Mouse (Mus musculus) midbrain, postnatal 0 days (tissue): ENCODE data around the gene Tdo2. TPM values are rescaled to one million over a fixed set of nuclear protein-coding genes. Genes with fewer than 3 reads are reported as not detected.

ENCODE experiments used
- ATAC-seq: fragments of 200-750 bp; cut with Nextera tagmentation; 2 replicates; pipeline ENCODE4 v1.8.0; 2017; ENCODE audit warnings: moderate number of reproducible peaks, mild to moderate bottlenecking, moderate TSS enrichment, moderate library complexity; ENCODE audit not compliant: low FRiP score
- DNase-seq: peaks from one replicate; pipeline ENCODE4 v3.0.0-alpha.2; 2015; ENCODE audit warnings: low spot score
- H3K27ac ChIP-seq: fragments of 300-500 bp; sonication (generic); 2 replicates; pipeline ENCODE4 v1.5.1; 2014; ENCODE audit warnings: low read depth, mild to moderate bottlenecking, low read length, mixed read lengths
- H3K27me3 ChIP-seq: fragments of 300-500 bp; sonication (generic); 2 replicates; pipeline ENCODE4 v1.6.1; 2014; ENCODE audit warnings: low read length, control low read depth, mixed read lengths; ENCODE audit not compliant: insufficient read depth
- H3K36me3 ChIP-seq: fragments of 300-500 bp; sonication (generic); 2 replicates; pipeline ENCODE4 v1.6.1; 2014; ENCODE audit warnings: low read length, control low read depth, mixed read lengths; ENCODE audit not compliant: insufficient read depth
- H3K4me1 ChIP-seq: fragments of 300-500 bp; sonication (generic); 2 replicates; pipeline ENCODE4 v1.6.1; 2014; ENCODE audit warnings: mild to moderate bottlenecking, control low read depth, antibody characterized with exemption, low read length, mixed read lengths; ENCODE audit not compliant: insufficient read depth
- H3K4me2 ChIP-seq: fragments of 300-500 bp; sonication (generic); 2 replicates; pipeline ENCODE4 v1.6.1; 2014; ENCODE audit warnings: low read depth, mild to moderate bottlenecking, low read length, mixed read lengths; ENCODE audit not compliant: poor library complexity, severe bottlenecking
- H3K4me3 ChIP-seq: fragments of 300-500 bp; sonication (generic); 2 replicates; pipeline ENCODE4 v1.5.1; 2014; ENCODE audit warnings: low read depth, mild to moderate bottlenecking, low read length, moderate library complexity
- H3K9ac ChIP-seq: fragments of 300-500 bp; sonication (generic); replicated peaks from 2 replicates; pipeline ENCODE4 v1.6.1; 2014; ENCODE audit warnings: mild to moderate bottlenecking, low read length, moderate library complexity, mixed read lengths; ENCODE audit not compliant: poor library complexity, severe bottlenecking
- H3K9me3 ChIP-seq: fragments of 300-500 bp; sonication (generic); 2 replicates; pipeline ENCODE4 v1.6.1; 2016; ENCODE audit warnings: low read length, control low read depth
- CTCF ChIP-seq: IDR thresholded peaks from 2 replicates; pipeline ENCODE4 v1.5.1; 2016; ENCODE audit warnings: antibody characterized with exemption, mild to moderate bottlenecking
- WGBS: fragments of 180-500 bp; shearing (Covaris S2); extraction: QIAGEN DNeasy Blood & Tissue Kit; methylation state at CpG from one replicate; pipeline ENCODE4 v1.1.7; 2014; 5-methylcytosine and 5-hydroxymethylcytosine counted together
- polyA plus RNA-seq: library from polyadenylated mRNA; unstranded; fragments of >200 nt; fragmentation: Nextera tagmentation; extraction: Ambion mirVana; gene quantifications from 2 replicates; pipeline ENCODE4 v1.2.1, GENCODE M21; 2015
- total RNA-seq: library from RNA; depleted of rRNA; stranded (reverse); fragments of >200 nt; gene quantifications from 2 replicates; pipeline ENCODE4 v1.2.3, GENCODE M21; 2014

The Tdo2 gene
- total and polyA plus RNA-seq, 2 experiments from 2014 or later: 0.19 TPM; not detected in 1

DNA sequence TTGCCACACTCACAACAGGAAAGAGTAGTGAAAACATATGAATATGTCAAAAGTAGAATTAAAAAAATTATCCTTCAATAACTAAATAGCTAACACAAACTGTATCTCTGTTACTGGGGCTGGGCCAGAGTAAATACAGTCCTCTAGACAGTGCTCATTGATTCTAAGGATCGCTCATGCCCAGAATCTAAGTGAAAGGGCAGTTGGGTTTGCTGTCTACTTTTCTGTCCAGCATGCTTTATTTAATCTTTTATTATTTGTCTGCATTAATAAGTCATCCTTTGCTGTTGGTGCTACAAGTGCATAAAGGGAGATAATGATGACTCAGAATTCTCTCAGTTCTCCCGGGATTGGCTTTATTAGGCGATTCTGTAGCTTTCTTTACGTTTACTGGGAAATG is 19.4 kb upstream of the Tdo2 start:
- H3K36me3 ChIP-seq: no peaks in the 10 kb centered on the region
- DNase-seq (no peak), ATAC-seq (no peak)
- H3K9me3 ChIP-seq: no peaks in the 10 kb centered on the region
- no peak overlapping the region for H3K4me3 ChIP-seq
- TF ChIP-seq CTCF: no peak
- H3K9ac ChIP-seq: no peak overlapping the region
- H3K27me3 ChIP-seq: no peaks in the 10 kb centered on the region
- H3K4me2 ChIP-seq: no peak overlapping the region
- WGBS: 37% methylated on average over 4 of the region's 4 CpGs
- H3K27ac ChIP-seq: no peak overlapping the region
- H3K4me1 ChIP-seq: no peaks in the 10 kb centered on the region

DNA sequence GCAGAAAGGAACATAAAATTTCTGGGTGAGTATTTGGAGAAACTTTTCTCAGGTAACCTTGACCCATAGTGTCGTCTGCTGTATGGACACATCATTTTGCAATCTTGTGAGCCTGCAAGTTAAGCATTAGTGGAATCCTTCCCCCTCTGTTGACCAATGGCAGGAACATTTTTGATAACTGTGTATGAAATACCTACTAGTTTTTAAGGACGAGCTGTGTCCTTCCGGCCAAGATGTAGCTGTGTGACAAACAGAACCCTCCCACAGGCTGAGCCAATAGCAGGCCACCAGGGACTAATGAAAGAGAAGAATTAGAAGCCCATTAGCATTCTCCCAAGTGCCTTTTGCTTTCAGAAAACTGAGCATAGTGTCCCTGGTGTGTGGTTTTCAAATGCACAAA is 14.5 kb upstream of the Tdo2 start:
- TF ChIP-seq CTCF: no peak
- no peak overlapping the region for H3K4me2 ChIP-seq
- no peaks in the 10 kb centered on the region for H3K27me3 ChIP-seq
- no peak for ATAC-seq
- WGBS: 73% methylated on average over 3 of the region's 3 CpGs
- H3K4me3 ChIP-seq: no peak overlapping the region
- H3K9me3 ChIP-seq: no peaks in the 10 kb centered on the region
- peak; percentile 62 for DNase-seq
- H3K4me1 ChIP-seq: no peaks in the 10 kb centered on the region
- H3K27ac ChIP-seq: no peak overlapping the region
- no peaks in the 10 kb centered on the region for H3K36me3 ChIP-seq
- no peak overlapping the region for H3K9ac ChIP-seq

DNA sequence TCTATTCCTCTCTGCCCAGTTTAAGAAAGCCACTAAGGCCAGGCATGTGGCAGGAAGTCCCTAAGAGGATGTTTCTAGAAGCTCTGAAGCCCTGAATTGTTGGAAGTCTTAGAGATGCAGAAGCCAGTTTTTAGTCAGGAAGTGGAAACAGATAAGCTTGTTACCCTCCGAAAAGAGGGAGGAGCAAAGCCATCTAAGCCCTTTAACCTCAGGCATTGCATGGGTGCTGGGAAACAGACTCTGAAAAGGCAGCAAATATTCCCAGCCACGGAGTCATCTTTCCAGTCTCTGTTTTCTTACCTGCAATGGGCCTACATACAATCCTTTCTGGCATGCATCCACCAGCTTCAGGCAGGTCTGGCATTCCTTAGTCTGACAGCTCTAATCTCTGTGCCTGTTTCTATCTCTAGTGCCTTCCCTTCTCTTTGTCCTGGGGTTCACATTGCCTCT is 13.7 kb upstream of the Tdo2 start:
- Histone ChIP-seq H3K4me1 (no peaks in the 10 kb centered on the region), H3K4me2 (no peak overlapping the region), H3K4me3 (no peak overlapping the region), H3K27me3 (no peaks in the 10 kb centered on the region), H3K27ac (no peak overlapping the region), H3K9ac (no peak overlapping the region), H3K36me3 (no peaks in the 10 kb centered on the region), H3K9me3 (no peaks in the 10 kb centered on the region)
- DNase-seq (no peak), ATAC-seq (no peak)
- TF ChIP-seq CTCF: no peak
- WGBS: 18% methylated on average over 2 of the region's 2 CpGs

DNA sequence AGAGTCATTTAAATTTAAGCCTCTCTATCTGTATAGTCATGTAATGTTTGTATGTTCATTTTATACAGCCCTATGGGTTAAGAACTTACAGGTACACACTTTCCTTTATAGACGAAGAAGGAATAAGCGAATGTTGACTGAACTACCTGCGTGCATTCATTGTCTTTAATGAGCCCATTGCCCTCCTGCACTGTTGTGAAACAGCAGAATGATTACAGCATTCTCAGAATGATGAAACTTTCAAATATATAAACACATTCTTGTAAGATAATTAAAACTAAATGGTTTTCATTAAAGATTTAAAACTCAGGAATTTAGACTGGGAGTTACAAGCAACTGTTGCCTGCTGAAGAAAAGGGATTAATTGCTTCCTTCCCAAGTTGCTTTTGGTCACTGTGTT is 11.6 kb upstream of the Tdo2 start:
- WGBS: 96% methylated on average over 3 of the region's 3 CpGs
- no peaks in the 10 kb centered on the region for H3K4me1 ChIP-seq
- H3K36me3 ChIP-seq: no peaks in the 10 kb centered on the region
- DNase-seq (no peak), ATAC-seq (no peak)
- H3K27me3 ChIP-seq: no peaks in the 10 kb centered on the region
- no peak for TF ChIP-seq CTCF
- no peak overlapping the region for H3K4me2 ChIP-seq
- H3K27ac ChIP-seq: no peak overlapping the region
- no peak overlapping the region for H3K9ac ChIP-seq
- no peaks in the 10 kb centered on the region for H3K9me3 ChIP-seq
- no peak overlapping the region for H3K4me3 ChIP-seq

DNA sequence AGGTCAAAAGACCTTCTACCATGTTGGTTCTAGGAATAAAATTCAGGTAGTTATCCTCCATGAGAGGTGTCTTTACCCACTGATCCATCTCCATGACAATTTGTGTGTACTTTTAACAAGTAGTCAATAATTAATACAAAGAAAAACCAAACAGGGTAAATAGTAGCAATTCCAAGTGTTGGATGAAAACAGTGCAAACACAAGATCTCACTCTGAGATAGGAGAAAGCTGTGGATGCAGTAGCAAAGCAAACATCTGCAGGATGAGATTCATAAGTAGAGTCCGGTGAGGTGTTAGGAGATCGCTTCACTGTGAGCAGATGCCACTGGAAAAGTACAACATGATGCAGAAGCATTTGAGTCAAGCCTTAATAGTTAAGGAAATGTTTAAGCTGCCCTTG is 10.1 kb upstream of the Tdo2 start:
- H3K4me1 ChIP-seq: no peaks in the 10 kb centered on the region
- H3K4me3 ChIP-seq: no peak overlapping the region
- WGBS: 98% methylated on average over 2 of the region's 2 CpGs
- no peaks in the 10 kb centered on the region for H3K27me3 ChIP-seq
- no peaks in the 10 kb centered on the region for H3K36me3 ChIP-seq
- ATAC-seq: no peak
- DNase-seq: no peak
- no peaks in the 10 kb centered on the region for H3K9me3 ChIP-seq
- TF ChIP-seq CTCF: no peak
- H3K4me2 ChIP-seq: no peak overlapping the region
- no peak overlapping the region for H3K9ac ChIP-seq
- no peak overlapping the region for H3K27ac ChIP-seq

DNA sequence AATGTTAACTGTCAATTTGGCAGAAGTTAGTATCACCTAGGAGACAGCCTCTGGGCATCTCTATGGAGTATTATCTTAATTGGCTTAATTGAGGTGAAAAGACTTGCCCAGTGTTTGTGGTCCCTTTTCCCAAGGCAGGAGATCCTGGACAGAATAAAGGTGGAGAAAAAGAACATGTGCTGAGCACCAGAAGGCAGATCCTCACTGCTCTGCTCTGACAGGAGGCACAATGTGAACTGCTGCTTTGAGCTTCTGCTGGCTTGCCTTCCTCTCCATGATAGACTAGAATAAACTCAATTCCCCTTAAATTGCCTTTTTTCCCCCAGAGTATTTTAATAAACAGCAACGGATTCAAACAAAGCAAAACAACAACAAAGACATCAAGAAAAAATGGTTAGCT is 9.1 kb upstream of the Tdo2 start:
- Histone ChIP-seq H3K4me1 (no peaks in the 10 kb centered on the region), H3K27ac (no peak overlapping the region), H3K9me3 (no peaks in the 10 kb centered on the region), H3K4me2 (no peak overlapping the region), H3K4me3 (no peak overlapping the region), H3K27me3 (no peaks in the 10 kb centered on the region), H3K9ac (no peak overlapping the region), H3K36me3 (no peaks in the 10 kb centered on the region)
- no peak for TF ChIP-seq CTCF
- WGBS: 50% methylated on average over 1 of the region's 1 CpGs
- no peak for DNase-seq
- ATAC-seq: no peak
